Mouse (Mus musculus): ENCODE data around the gene Grm8. TPM values are rescaled to one million over a fixed set of nuclear protein-coding genes. Genes with fewer than 3 reads are reported as not detected.
A peak's percentile ranks its signal among the peaks of the same experiment; 100 is the strongest.

Grm8 gene
- polyA plus RNA-seq, 1 experiment from 2014 or later, result 0.31 TPM

GRCm38 (mm10) chr6:27239968-27240367 lies 895.0 kb downstream of the Grm8 start:
- Histone ChIP-seq H3K4me2 (ENCODE audit: low read length) (no peak overlapping the region), H3K9me3 (ENCODE audit: control insufficient read depth, low read length) (no peaks in the 10 kb centered on the region), H3K9ac (ENCODE audit: low read length) (no peak overlapping the region), H3K36me3 (ENCODE audit: control insufficient read depth, insufficient read depth, low read length) (no peaks in the 10 kb centered on the region), H3K27ac (replicated peaks in 1 of 2; ENCODE audit: control insufficient read depth in 1 of 2, insufficient read depth in 1 of 2, low read depth in 2 of 2, low read length in 2 of 2) (no peak overlapping the region), H3K4me3 (ENCODE audit: control insufficient read depth in 1 of 2, insufficient read depth in 1 of 2, low read depth in 1 of 2, low read length in 2 of 2) (no peak overlapping the region), H3K27me3 (ENCODE audit: control insufficient read depth, insufficient read depth, low read length) (no peaks in the 10 kb centered on the region), H3K4me1 (ENCODE audit: control insufficient read depth in 2 of 2, insufficient read depth in 2 of 2, low read length in 2 of 2) (no peaks in the 10 kb centered on the region)
- ATAC-seq (ENCODE audit: insufficient number of reproducible peaks, insufficient read depth, low FRiP score, low read depth), result no peak
- WGBS, result 47% methylated on average over 2 of the region's 2 CpGs

MicroRNAs encoded within 50 kb of the gene (microRNA counts, 519-probe panel; counts per million panel counts)
- microRNA mmu-miR-592, result 6,117 counts per million, percentile 89 among the panel's probes with 10 or more counts

Small RNA genes within 50 kb of the gene (microRNA-seq; reads per million reads assigned to microRNA genes)
- 6.2 reads per million, percentile 17 among the genes with 10 or more reads in this experiment for gene Mir592

Data from heart, embryonic 14.5 days (tissue).